Mouse (Mus musculus): ENCODE measurements around the gene Tfcp2l1.
A peak's percentile ranks its signal among the peaks of the same experiment; 100 is the strongest.
"Not testable (repeated sequence)": the region's sequence is repeated elsewhere in the genome, so short reads cannot be mapped to it uniquely, and the experiment has no call there.

Tfcp2l1 gene

GRCm38 (mm10) chr1:118627781-118628464 lies at the start of gene Tfcp2l1:
Tfcp2l1 (plus strand) TSS chr1:118627945.
- peak; percentile 86 for DNase-seq (ENCODE audit: low spot score)

GRCm38 (mm10) chr1:118580174-118580702 lies 47.5 kb upstream of the Tfcp2l1 start:
- no peak for DNase-seq (ENCODE audit: low spot score)

GRCm38 (mm10) chr1:118581179-118581578 lies 46.6 kb upstream of the Tfcp2l1 start:
- no peak for DNase-seq (ENCODE audit: low spot score)

- no peak for DNase-seq (ENCODE audit: low spot score)
Measured at GRCm38 (mm10) chr1:118589721-118590120, 38.0 kb upstream of the Tfcp2l1 start.

- DNase-seq (ENCODE audit: low spot score), result no peak
Measured at GRCm38 (mm10) chr1:118592933-118593332, 34.8 kb upstream of the Tfcp2l1 start.

GRCm38 (mm10) chr1:118595395-118595794 lies 32.4 kb upstream of the Tfcp2l1 start:
- no peak for DNase-seq (ENCODE audit: low spot score)

- no peak for DNase-seq (ENCODE audit: low spot score)
Measured at GRCm38 (mm10) chr1:118597475-118598213, 30.1 kb upstream of the Tfcp2l1 start.

GRCm38 (mm10) chr1:118598339-118598738 lies 29.4 kb upstream of the Tfcp2l1 start:
- no peak for DNase-seq (ENCODE audit: low spot score)

GRCm38 (mm10) chr1:118613631-118614183 lies 14.0 kb upstream of the Tfcp2l1 start:
- no peak for DNase-seq (ENCODE audit: low spot score)

GRCm38 (mm10) chr1:118621055-118621454 lies 6.7 kb upstream of the Tfcp2l1 start:
- DNase-seq (ENCODE audit: low spot score), result not testable (repeated sequence)

GRCm38 (mm10) chr1:118622857-118623256 lies 4.9 kb upstream of the Tfcp2l1 start:
- no peak for DNase-seq (ENCODE audit: low spot score)

- DNase-seq (ENCODE audit: low spot score), result no peak
Measured at GRCm38 (mm10) chr1:118625461-118625860, 2.3 kb upstream of the Tfcp2l1 start.

- DNase-seq (ENCODE audit: low spot score), result no peak
Measured at GRCm38 (mm10) chr1:118625921-118626320, 1.8 kb upstream of the Tfcp2l1 start.

GRCm38 (mm10) chr1:118626452-118626851 lies 1.3 kb upstream of the Tfcp2l1 start:
- DNase-seq (ENCODE audit: low spot score), result no peak

GRCm38 (mm10) chr1:118633415-118633980 lies 5.8 kb downstream of the Tfcp2l1 start:
- DNase-seq (ENCODE audit: low spot score), result no peak

GRCm38 (mm10) chr1:118642296-118642999 lies 14.7 kb downstream of the Tfcp2l1 start:
- no peak for DNase-seq (ENCODE audit: low spot score)

GRCm38 (mm10) chr1:118643138-118643979 lies 15.6 kb downstream of the Tfcp2l1 start:
- DNase-seq (ENCODE audit: low spot score), result peak; percentile 26

GRCm38 (mm10) chr1:118645701-118646100 lies 18.0 kb downstream of the Tfcp2l1 start:
- DNase-seq (ENCODE audit: low spot score), result no peak

GRCm38 (mm10) chr1:118648015-118648414 lies 20.3 kb downstream of the Tfcp2l1 start:
- peak; percentile 10 for DNase-seq (ENCODE audit: low spot score)

GRCm38 (mm10) chr1:118649933-118650770 lies 22.4 kb downstream of the Tfcp2l1 start:
- DNase-seq (ENCODE audit: low spot score), result peak; percentile 6
